Mouse (Mus musculus): ENCODE data around the gene Toe1. TPM values are rescaled to one million over a fixed set of nuclear protein-coding genes. Genes with fewer than 3 reads are reported as not detected.
A peak's percentile ranks its signal among the peaks of the same experiment; 100 is the strongest.

The Toe1 gene
- total RNA-seq, 2 experiments from 2014 or later, result 13.2 to 13.6 TPM

DNA sequence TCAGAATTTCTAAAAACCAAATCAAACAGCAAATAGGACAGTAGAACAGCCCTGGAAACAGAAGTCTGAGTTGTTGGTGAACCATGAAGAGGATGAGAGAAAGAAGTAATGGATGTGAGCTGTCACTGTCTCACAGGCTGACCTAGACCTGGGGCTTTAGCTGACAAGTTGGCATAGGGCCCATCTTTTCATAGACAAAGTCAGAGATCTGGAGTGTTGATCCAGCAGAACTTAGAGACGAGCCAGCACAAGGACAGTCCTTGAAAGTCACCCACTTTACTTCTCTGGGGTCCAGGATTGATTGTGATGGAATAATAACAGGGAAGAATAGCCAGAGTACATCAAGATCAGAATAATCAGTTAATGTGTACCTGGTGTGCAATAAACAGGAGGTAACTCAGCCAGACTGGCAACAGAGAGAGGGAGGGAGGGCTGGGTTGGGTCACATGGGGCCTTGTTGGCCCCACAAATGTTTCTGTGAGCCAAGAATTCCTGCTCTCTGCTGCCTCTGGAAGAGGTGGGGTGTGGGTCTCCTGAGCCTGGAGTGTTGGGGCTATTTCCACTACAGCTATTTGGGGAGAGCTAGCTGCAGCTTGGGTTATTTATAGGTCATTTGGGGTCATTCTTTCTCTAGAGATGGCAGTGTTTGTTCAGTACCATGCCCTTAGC, 10.9 kb downstream of the Toe1 start:
- intact Hi-C loops (cut with DNase I), result no loop called here
- peak; percentile 75 to 76 for DNase-seq

DNA sequence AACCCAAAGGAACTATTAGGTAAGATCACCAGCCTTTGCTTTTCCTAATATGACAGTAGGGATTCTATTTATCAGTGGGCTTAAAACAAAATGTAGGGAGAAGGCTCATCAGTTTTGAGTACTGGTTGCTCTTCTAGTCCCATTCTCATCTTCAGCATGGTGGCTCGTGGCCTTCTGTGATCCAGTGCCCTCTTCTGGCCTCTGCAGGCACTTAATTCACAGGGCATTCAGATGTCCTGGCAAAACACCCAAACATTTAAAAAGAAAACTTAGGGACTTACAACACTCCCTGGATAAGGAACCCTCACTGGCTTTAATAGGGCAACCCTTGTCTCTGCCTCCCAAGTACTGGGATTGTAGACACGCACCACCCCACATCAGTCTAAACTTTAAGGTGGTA, 13.2 kb downstream of the Toe1 start:
- DNase-seq, result no peak
- intact Hi-C loops (cut with DNase I), result no loop called here

DNA sequence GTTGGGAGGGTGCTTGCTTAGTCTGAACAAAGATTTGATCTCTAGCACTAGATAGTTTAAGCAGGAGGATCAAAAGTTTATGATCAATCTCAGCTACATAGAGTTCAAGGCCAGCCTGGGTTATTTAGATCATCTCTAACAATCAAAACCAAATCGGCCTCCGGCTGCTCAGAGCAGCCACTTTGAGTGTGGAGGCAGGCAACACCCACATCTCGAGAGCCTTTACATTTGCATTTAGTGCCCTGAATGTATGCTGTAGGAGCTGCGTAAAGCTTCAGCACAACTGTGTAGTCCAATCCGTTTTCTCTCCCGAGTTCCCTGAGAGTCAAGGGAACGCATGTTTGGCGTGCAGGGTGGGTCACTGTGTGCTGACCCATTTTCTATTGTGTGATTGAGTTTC, 15.0 kb downstream of the Toe1 start:
- intact Hi-C loops (cut with DNase I), result no loop called here
- DNase-seq, result no peak

DNA sequence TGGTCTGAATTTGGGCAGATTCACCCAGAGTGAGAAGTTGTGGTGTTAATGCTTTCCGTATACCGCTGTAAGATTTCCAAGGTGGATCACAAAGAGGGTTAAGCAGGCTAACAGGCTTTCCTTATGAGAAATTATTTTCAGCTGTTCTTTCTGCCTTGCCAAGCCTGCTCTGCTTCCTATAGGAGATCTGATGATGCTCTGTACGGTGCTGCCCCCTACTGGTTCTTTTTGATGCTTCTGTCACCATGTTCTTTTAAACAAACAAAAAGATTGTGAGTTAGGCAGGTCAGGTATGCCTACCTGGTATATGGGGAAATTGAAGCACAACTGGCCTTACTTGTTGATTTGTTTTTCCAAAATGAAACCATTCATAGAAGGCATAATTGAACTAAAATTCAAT, 18.5 kb downstream of the Toe1 start:
- intact Hi-C loops (cut with DNase I), result loop anchor here (1.0 kb wide), 1 partner anchor 70 kb away; no protein-coding TSS in a partner anchor
- peak; percentile 85 to 91 for DNase-seq

DNA sequence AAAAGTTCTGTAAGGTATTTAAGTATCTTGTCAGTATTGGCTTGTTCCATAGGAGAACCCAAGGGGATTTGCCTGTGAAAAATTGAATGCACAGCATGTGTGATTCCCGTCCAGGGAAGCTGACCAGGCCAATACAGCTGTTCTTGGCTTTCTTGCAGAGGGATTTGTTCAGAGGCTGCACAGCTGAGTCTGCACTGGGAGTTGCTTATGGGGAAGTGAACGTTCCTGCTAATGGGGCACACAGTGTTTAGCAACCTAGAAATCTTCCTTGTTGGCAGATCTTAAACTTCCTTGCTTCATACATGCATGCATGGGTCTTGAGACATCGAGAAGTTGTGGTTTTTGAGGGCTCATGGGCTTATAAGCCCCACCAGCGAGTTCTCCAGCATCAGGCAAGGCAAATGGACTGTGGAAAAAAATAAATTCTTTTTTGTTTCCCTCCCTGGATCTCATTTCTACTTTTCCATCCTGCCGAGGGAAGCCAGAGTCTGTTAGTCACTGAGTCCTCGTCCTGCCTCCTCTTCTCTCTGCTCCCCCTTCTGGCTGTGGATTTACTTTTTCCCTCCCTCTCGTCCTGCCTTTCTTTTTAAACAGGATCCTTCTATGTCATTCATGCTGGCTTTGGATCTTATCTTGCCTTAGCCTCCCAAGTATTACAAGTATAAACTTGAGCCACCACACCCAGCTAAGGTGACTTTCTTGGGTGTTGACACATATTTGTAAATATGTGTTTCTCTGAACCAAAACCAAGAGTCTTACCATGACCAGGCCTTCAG, 19.3 kb downstream of the Toe1 start:
- peak; percentile 30 to 38 for DNase-seq
- intact Hi-C loops (cut with DNase I), result no loop called here

DNA sequence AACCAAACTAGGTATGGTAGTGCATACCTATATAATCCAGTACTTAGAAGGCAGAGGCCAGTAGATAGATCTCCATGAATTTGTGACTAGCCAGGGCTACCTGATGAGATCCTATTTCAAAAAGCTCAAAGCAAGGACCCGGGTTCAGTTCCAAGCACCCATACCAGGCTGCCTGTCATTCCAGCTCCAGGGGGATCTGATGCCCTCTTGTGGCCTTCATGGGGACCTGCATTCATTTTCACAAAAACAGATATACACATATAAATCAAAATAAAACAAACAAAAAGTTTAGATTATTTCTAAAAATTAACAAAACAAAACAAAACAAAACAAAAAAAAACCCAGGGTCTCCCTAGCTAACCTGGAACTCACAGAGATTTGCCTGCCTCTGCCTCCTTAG, 20.9 kb downstream of the Toe1 start:
- no peak for DNase-seq
- intact Hi-C loops (cut with DNase I), result no loop called here

DNA sequence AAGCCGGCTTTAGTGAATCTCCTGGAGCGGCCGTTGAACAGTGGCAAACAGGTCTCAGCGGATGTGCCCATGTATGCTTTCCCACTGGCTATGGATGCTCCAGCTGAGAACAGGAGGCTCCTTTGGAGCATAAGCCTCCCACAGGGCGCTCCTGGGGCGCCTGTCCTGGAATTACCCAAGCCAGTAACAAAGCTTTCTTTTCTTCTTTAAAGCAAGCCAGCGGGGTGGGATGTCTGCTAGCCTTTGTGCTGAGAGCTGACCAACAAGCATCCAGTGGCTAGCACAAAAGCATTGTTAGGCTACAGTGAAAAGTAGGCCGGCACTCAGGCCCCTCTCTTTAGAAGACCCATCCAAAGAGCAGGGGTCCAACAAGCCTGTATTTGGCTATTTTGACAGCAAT, 25.3 kb downstream of the Toe1 start:
- intact Hi-C loops (cut with DNase I), result no loop called here
- no peak for DNase-seq

DNA sequence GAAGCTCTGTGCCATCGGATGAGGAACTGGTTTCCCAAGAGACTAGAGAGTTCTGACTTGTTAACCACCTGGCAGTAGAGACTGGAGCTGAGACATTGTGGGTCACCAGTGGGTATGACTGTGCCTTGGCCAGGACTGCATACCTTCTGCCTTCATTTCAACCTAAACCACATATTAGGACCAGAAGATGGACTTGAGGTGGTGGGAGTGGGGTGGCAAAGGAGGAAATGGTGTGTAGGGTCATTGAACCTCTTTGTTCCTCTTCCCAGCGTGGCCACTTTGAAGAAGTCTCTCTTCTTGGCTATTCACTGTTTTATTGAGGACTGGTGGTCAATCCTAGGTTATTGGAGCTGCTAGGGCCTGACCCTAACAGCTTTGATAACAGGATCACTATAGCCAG, 26.1 kb downstream of the Toe1 start:
- intact Hi-C loops (cut with DNase I), result no loop called here
- DNase-seq, result no peak

DNA sequence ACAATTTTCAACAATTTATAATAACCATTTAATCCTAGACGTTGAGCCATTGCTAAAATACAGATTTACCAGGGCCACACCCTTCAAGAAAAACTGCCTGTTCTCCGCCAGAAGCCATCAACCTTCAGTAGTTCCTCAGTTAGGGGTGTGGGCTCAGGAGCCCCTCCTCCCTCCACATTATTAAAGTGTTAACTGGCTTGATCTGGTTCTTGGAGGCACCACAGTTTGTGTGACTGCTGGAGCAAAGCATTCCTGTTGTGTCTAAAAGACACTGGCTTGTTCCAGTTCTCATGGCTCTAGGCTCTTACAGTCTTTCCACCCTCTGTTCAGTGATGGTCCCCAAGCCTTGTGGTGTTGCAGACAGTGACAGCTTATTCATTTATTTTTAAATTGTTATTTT, 26.9 kb downstream of the Toe1 start:
- intact Hi-C loops (cut with DNase I), result no loop called here
- no peak for DNase-seq

DNA sequence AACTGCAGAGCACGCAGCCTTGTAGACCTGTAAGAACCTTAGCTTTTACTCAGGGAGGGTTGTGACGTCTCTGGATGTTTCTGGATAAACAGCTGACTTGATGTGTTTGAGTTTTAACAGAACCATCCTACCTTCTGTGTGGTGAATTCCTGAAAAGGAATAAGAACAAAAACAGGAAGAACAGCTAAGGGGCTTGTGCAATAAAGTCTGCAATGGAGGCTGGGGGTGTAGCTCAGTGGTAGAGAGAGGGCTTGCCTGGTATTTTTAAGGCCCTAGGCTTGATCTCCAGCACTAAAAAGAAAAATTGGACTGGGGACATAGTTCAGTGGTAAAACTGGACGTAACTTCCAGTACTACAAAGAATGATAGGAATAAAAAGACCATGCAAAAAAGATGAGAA, 30.4 kb downstream of the Toe1 start:
- intact Hi-C loops (cut with DNase I), result no loop called here
- DNase-seq, result no peak

DNA sequence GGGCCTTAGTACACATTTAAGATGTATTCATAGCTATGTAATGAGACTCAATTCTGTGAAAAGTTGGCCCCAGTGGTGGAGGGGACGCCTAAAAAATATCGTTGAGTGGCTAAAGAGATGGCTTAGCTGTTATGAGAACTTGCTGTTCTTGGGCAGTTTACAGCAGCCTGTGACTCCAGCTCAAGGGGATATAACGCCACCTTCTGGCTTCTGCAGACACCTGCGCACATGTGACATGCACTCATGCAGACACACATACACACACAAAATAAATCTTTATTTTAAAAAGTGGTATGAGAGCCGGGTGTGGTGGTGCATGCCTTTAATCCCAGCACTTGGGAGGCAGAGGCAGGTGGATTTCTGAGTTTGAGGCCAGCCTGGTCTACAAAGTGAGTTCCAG, 31.0 kb downstream of the Toe1 start:
- DNase-seq, result no peak
- intact Hi-C loops (cut with DNase I), result no loop called here

DNA sequence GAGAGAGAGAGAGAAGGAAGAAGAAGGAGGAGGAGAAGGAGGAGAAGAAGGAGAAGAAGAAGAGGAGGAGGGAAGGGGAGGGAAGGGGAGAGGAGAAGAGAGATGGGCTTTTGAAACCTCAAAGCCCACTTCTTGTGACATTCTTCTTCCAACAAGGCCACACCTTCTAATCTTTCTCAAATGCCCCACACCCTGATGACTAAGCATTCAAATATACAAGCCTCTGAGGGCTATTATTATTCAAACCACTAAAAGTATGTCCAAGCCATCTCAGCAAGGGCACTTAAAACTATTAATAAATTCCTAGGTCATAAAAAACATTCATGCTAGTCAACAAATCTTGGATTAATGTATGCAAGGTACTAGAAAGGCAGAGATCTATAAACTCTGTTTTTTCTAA, 38.4 kb downstream of the Toe1 start:
- intact Hi-C loops (cut with DNase I), result no loop called here

DNA sequence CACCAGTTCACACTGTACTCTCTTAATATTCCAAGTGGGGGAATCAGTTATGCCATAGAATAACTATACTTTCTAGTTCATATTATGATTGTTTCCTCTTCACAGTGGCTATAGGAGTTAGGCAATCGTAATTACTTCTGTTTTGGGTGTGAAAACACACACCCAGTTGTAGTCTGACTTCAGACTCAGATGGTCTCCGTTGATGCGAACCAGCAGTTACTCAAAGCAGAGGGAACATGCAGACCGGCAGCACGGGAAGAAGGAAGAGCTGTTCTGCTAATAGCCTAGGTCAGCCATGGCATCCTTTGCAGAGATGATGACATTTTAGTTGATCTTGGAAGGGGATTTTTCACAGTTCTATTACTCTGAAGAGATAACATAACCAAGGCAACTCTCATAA, 38.9 kb downstream of the Toe1 start:
- DNase-seq, result no peak
- intact Hi-C loops (cut with DNase I), result no loop called here

More for the DNA sequence above, 38.4 kb downstream of the Toe1 start:
- no peak for DNase-seq

DNA sequence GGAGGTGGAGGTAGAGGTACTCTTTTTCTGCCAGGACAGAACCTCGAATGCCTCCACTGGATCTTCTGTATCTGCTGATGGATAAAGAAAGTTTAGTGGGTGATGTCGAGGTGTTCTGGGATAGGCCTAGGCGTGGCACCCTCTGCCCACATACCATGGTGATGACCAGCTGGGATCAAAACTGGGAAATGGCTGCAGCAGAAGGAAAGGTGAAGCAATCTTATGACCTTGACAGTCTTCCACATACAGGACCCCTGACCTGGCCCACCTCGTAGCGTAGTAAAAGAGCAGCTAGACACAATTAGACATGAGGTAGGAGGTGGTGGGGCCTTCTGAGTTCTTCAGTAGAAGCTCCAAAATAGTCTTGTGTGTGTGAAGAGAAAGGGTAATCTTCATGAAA, 43.4 kb downstream of the Toe1 start:
- no peak for DNase-seq
- intact Hi-C loops (cut with DNase I), result no loop called here

DNA sequence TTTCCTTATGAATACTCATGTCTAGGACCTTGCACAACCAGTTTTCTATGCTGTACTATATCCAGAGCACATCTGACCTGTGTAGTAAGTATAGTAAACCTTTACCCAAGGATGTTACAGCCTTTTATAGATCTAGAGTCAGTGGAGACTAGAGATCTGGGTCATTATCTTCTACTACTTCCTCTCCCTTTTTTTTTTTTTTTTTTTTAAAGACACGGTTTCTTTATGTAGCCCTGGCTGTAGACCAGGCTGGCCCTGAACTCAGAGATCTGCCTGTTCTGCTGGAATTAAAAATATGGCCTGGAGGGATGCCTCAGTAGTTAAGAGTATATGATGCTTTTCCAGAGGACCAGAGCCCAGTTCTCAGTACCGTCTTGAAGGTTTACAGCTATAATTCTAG, 45.5 kb downstream of the Toe1 start:
- DNase-seq, result no peak
- intact Hi-C loops (cut with DNase I), result no loop called here

DNA sequence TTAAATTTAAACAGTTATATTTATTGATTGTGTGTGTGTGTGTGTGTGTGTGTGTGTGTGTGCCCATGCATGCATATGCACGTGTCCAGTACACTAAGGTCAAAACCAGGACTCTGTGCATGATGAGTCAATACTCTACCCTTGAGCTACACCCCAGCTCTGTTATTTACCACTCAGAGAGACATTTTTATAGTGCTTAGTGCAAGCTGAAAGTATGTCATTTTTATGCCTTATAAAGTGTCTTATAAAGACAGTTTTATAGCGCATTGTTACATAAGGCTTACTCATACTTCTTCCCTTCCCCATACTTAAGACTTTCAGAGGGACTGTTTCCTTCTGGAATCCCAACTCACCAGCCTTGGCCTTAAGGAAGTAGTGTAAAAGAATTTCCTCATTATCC, 57.7 kb downstream of the Toe1 start:
- no peak for DNase-seq
- intact Hi-C loops (cut with DNase I), result no loop called here

Other genes with a start within 250 kb of the Toe1 start
- gene Gpbp1l1, start 250.0 kb downstream of the Toe1 start, total RNA-seq (2021), result 10 to 100 TPM; 67.7 to 72.3 TPM
- gene Ccdc17, start 211.0 kb downstream of the Toe1 start, total RNA-seq (2021), result 1 to 10 TPM; 2.1 to 3.2 TPM
- 10 to 100 TPM; 46.4 to 53.6 TPM for gene Nasp, start 179.7 kb downstream of the Toe1 start, total RNA-seq (2021)
- gene Akr1a1, start 156.0 kb downstream of the Toe1 start, total RNA-seq (2021), result 100 to 1,000 TPM; 419 to 457 TPM
- 100 to 1,000 TPM; 420 to 430 TPM for gene Prdx1, start 122.1 kb downstream of the Toe1 start, total RNA-seq (2021)
- gene Mmachc, start 99.2 kb downstream of the Toe1 start, total RNA-seq (2021), result 10 to 100 TPM; 32.8 to 40.0 TPM
- 1 to 10 TPM; 8.3 to 9.1 TPM for gene Ccdc163, start 99.1 kb downstream of the Toe1 start, total RNA-seq (2021)
- 1 to 10 TPM; 1.7 to 2.1 TPM for gene Tesk2, start 86.7 kb downstream of the Toe1 start, total RNA-seq (2021)
- gene Mutyh, start 83 bp upstream of the Toe1 start, total RNA-seq (2021), result 1 to 10 TPM; 1.7 to 1.9 TPM
- gene Hpdl, start 14.1 kb upstream of the Toe1 start, total RNA-seq (2021), result 1 to 10 TPM; 3.5 to 3.8 TPM
- gene Zswim5, start 69.7 kb upstream of the Toe1 start, total RNA-seq (2021), result 1 to 10 TPM; 1.5 to 1.6 TPM
- gene Urod, start 186.8 kb upstream of the Toe1 start, total RNA-seq (2021), result 10 to 100 TPM; 92.0 to 98.7 TPM
- gene Hectd3, start 187.7 kb upstream of the Toe1 start, total RNA-seq (2021), result 10 to 100 TPM; 13.9 to 14.9 TPM
- 10 to 100 TPM; 19.2 to 20.3 TPM for gene Eif2b3, start 211.8 kb upstream of the Toe1 start, total RNA-seq (2021)

All from heart, postnatal 10 days (tissue).